Mouse (Mus musculus) forebrain, embryonic 14.5 days (tissue): ENCODE measurements around the gene Ddx49. TPM values are rescaled to one million over a fixed set of nuclear protein-coding genes. Genes with fewer than 3 reads are reported as not detected.

Experiments
- ATAC-seq: fragments of 200-750 bp; cut with Nextera tagmentation; 2 replicates; pipeline ENCODE4 v1.8.0; 2017; ENCODE audit warnings: mild to moderate bottlenecking, moderate library complexity
- DNase-seq: peaks from one replicate; pipeline ENCODE4 v3.0.0-alpha.2; 2015; ENCODE audit warnings: low spot score
- H3K27ac ChIP-seq: fragments of 300-500 bp; sonication (generic); 2 replicates; pipeline ENCODE4 v1.5.1; 2014; ENCODE audit warnings: low read depth, mild to moderate bottlenecking, control low read depth, low read length, moderate library complexity
- H3K27me3 ChIP-seq: fragments of 300-500 bp; sonication (generic); replicated peaks from 2 replicates; pipeline ENCODE4 v1.6.1; 2014; ENCODE audit warnings: low read length, control low read depth, mixed read lengths; ENCODE audit not compliant: control insufficient read depth, insufficient read depth
- H3K36me3 ChIP-seq: fragments of 300-500 bp; sonication (generic); 2 replicates; pipeline ENCODE4 v1.6.1; 2014; ENCODE audit warnings: low read length, control low read depth; ENCODE audit not compliant: control insufficient read depth, insufficient read depth
- H3K4me1 ChIP-seq: fragments of 300-500 bp; sonication (generic); 2 replicates; pipeline ENCODE4 v1.6.1; 2014; ENCODE audit warnings: antibody characterized with exemption, low read length, control low read depth; ENCODE audit not compliant: control insufficient read depth, insufficient read depth
- H3K4me2 ChIP-seq: fragments of 300-500 bp; sonication (generic); 2 replicates; pipeline ENCODE4 v1.6.1; 2014; ENCODE audit warnings: mild to moderate bottlenecking, control low read depth, low read length
- H3K4me3 ChIP-seq: fragments of 300-500 bp; sonication (generic); 2 replicates; pipeline ENCODE4 v1.5.1; 2014; ENCODE audit warnings: low read depth, low read length, control low read depth
- H3K9ac ChIP-seq: fragments of 300-500 bp; sonication (generic); 2 replicates; pipeline ENCODE4 v1.6.1; 2014; ENCODE audit warnings: mild to moderate bottlenecking, low read length, control low read depth, moderate library complexity
- H3K9me3 ChIP-seq: fragments of 300-500 bp; sonication (generic); replicated peaks from 2 replicates; pipeline ENCODE4 v1.6.1; 2016; ENCODE audit warnings: low read length, control low read depth, mixed read lengths; ENCODE audit not compliant: control insufficient read depth
- WGBS: fragments of 180-500 bp; shearing (Covaris S2); extraction: QIAGEN DNeasy Blood & Tissue Kit; methylation state at CpG from one replicate; pipeline ENCODE4 v1.1.7; 2014; 5-methylcytosine and 5-hydroxymethylcytosine counted together
- polyA plus RNA-seq: library from polyadenylated mRNA; unstranded; fragments of >200 nt; fragmentation: Nextera tagmentation; extraction: Ambion mirVana; gene quantifications from 2 replicates; pipeline ENCODE4 v1.2.1, GENCODE M21; 2014

Gene Ddx49
- polyA plus RNA-seq, 1 experiment from 2014 or later = 51.5 TPM

- Histone ChIP-seq H3K4me1 (peaks cover 18% of the 10 kb centered on the region), H3K4me3 (no peak within 1 kb of the TSS), H3K36me3 (peaks cover 70% of the 10 kb centered on the region), H3K9me3 (no peaks in the 10 kb centered on the region), H3K9ac (peak within 1 kb of the TSS; percentile 37), H3K27ac (no peak within 1 kb of the TSS), H3K27me3 (no peaks in the 10 kb centered on the region), H3K4me2 (peak within 1 kb of the TSS; percentile 28; the same call in 1 of the 2 replicates)
- ATAC-seq (no peak), DNase-seq (no peak)
- WGBS = 29% methylated on average over 14 of the region's 14 CpGs
Measured at GRCm38 (mm10) chr8:70329124-70329834, 27.0 kb upstream of the Ddx49 start, which contains the start of gene Gdf1. Gene Gdf1 (plus strand): TSS chr8:70329817.

GRCm38 (mm10) chr8:70327512-70327911, 25.2 kb upstream of the Ddx49 start:
- no peak for DNase-seq
- H3K9ac ChIP-seq = no peak overlapping the region
- 93% methylated on average over 6 of the region's 6 CpGs for WGBS
- peaks cover 68% of the 10 kb centered on the region for H3K36me3 ChIP-seq
- H3K4me1 ChIP-seq = peaks cover 18% of the 10 kb centered on the region
- no peaks in the 10 kb centered on the region for H3K9me3 ChIP-seq
- no peak for ATAC-seq
- no peak overlapping the region for H3K27ac ChIP-seq
- H3K4me3 ChIP-seq = no peak overlapping the region
- H3K4me2 ChIP-seq = no peak overlapping the region
- H3K27me3 ChIP-seq = no peaks in the 10 kb centered on the region

GRCm38 (mm10) chr8:70323716-70324115, 21.4 kb upstream of the Ddx49 start:
- 93% methylated on average over 3 of the region's 3 CpGs for WGBS
- Histone ChIP-seq H3K9ac (no peak overlapping the region), H3K36me3 (peaks cover 60% of the 10 kb centered on the region)

GRCm38 (mm10) chr8:70317872-70318271, 15.6 kb upstream of the Ddx49 start:
- Histone ChIP-seq H3K27ac (peak overlapping the region; percentile 95), H3K4me1 (peaks cover 24% of the 10 kb centered on the region), H3K9me3 (no peaks in the 10 kb centered on the region), H3K4me3 (peak overlapping the region; percentile 46; the same call in 1 of the 2 replicates), H3K36me3 (peaks cover 34% of the 10 kb centered on the region), H3K4me2 (peak overlapping the region; percentile 84), H3K9ac (peak overlapping the region; percentile 45; the same call in 1 of the 2 replicates), H3K27me3 (no peaks in the 10 kb centered on the region)
- 78% methylated on average over 5 of the region's 5 CpGs for WGBS
- no peak for ATAC-seq
- no peak for DNase-seq

More at GRCm38 (mm10) chr8:70323716-70324115, 21.4 kb upstream of the Ddx49 start:
- H3K9me3 ChIP-seq = no peaks in the 10 kb centered on the region
- DNase-seq (no peak), ATAC-seq (no peak)
- no peaks in the 10 kb centered on the region for H3K27me3 ChIP-seq
- H3K4me3 ChIP-seq = no peak overlapping the region
- no peaks in the 10 kb centered on the region for H3K4me1 ChIP-seq
- H3K4me2 ChIP-seq = no peak overlapping the region
- H3K27ac ChIP-seq = no peak overlapping the region

GRCm38 (mm10) chr8:70316511-70317504, 14.5 kb upstream of the Ddx49 start:
- H3K27ac ChIP-seq = peak overlapping the region; percentile 95
- DNase-seq (peak; percentile 99), ATAC-seq (peak; percentile 93)
- H3K36me3 ChIP-seq = peaks cover 33% of the 10 kb centered on the region
- 5% methylated on average over 15 of the region's 15 CpGs for WGBS
- peak overlapping the region; percentile 75 for H3K9ac ChIP-seq
- H3K27me3 ChIP-seq = no peaks in the 10 kb centered on the region
- H3K4me3 ChIP-seq = peak overlapping the region; percentile 46
- no peaks in the 10 kb centered on the region for H3K9me3 ChIP-seq
- H3K4me1 ChIP-seq = peaks cover 24% of the 10 kb centered on the region
- H3K4me2 ChIP-seq = peak overlapping the region; percentile 84

GRCm38 (mm10) chr8:70315624-70316510, 13.6 kb upstream of the Ddx49 start, which contains the start of gene Cers1:
Gene Cers1 (plus strand): TSS chr8:70315775.
- Histone ChIP-seq H3K4me3 (peak within 1 kb of the TSS; percentile 46), H3K9me3 (no peaks in the 10 kb centered on the region), H3K9ac (peak within 1 kb of the TSS; percentile 75), H3K4me1 (peaks cover 24% of the 10 kb centered on the region), H3K36me3 (peaks cover 35% of the 10 kb centered on the region), H3K27ac (peak within 1 kb of the TSS; percentile 95), H3K4me2 (peak within 1 kb of the TSS; percentile 84), H3K27me3 (no peaks in the 10 kb centered on the region)
- DNase-seq = peak; percentile 83
- WGBS = 1% methylated on average over 59 of the region's 66 CpGs
- ATAC-seq = peak; percentile 60

GRCm38 (mm10) chr8:70313399-70313798, 11.1 kb upstream of the Ddx49 start:
- ATAC-seq (no peak), DNase-seq (no peak)
- H3K9me3 ChIP-seq = no peaks in the 10 kb centered on the region
- H3K4me2 ChIP-seq = no peak overlapping the region
- H3K27ac ChIP-seq = no peak overlapping the region
- WGBS = 79% methylated on average over 2 of the region's 2 CpGs
- peaks cover 24% of the 10 kb centered on the region for H3K4me1 ChIP-seq
- H3K36me3 ChIP-seq = peaks cover 48% of the 10 kb centered on the region
- H3K4me3 ChIP-seq = no peak overlapping the region
- no peaks in the 10 kb centered on the region for H3K27me3 ChIP-seq
- H3K9ac ChIP-seq = no peak overlapping the region

- H3K27ac ChIP-seq = no peak overlapping the region
- no peak for DNase-seq
- ATAC-seq = no peak
- no peaks in the 10 kb centered on the region for H3K4me1 ChIP-seq
- WGBS = 30% methylated on average over 2 of the region's 2 CpGs
- no peaks in the 10 kb centered on the region for H3K9me3 ChIP-seq
- peaks cover 81% of the 10 kb centered on the region for H3K36me3 ChIP-seq
- no peaks in the 10 kb centered on the region for H3K27me3 ChIP-seq
- no peak overlapping the region for H3K9ac ChIP-seq
- no peak overlapping the region for H3K4me2 ChIP-seq
- no peak overlapping the region for H3K4me3 ChIP-seq
Measured at GRCm38 (mm10) chr8:70309311-70309710, 7.0 kb upstream of the Ddx49 start.
